Mouse (Mus musculus) urinary bladder, adult 18-20 months (tissue): ENCODE data around the gene Tob2.
A peak's percentile ranks its signal among the peaks of the same experiment; 100 is the strongest.

ENCODE experiments used
- DNase-seq, 2 experiments: peaks; one replicate each; pipeline ENCODE4 v3.0.0; 2022; ENCODE audit warnings: low spot score in 2 of 2, mixed read lengths in 2 of 2

Tob2 gene

DNA sequence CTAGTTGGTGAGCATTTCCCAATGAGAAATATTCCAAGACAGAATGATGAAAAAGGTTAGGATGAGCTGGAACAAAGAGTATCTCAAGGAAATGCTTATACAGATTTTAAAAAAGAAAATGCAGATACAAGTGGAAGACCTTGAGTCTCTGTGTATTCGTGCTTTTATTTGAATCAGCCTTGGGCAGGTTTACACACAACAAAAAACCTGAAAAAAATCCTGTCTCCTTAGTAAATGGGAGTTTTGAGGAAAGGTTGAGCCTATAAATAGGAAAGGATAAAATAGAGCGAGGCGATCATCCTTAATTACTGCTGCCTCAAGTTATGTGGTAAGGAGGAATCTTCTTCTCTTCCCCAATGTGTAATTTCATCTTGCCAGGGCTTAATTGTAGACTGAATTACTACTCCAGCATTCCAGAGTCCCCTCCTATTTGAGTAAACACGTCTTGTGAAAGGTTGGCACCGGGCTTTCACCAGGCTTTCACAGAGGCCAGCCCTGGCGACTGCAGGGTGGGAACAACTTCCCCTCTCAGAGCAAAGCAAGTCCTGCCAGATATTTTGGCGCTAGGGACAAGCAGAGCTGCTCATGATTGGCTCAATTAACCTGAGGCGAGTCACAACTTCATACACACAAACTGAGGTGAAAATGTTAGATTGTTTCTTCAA lies 2.0 kb upstream of the Tob2 start:
- peak in 1 of 2 experiments; percentile 47 for DNase-seq

- peak; percentile 79 to 83 for DNase-seq
Measured at GRCm38 (mm10) chr15:81859330-81860255, 997 bp upstream of the Tob2 start.

DNA sequence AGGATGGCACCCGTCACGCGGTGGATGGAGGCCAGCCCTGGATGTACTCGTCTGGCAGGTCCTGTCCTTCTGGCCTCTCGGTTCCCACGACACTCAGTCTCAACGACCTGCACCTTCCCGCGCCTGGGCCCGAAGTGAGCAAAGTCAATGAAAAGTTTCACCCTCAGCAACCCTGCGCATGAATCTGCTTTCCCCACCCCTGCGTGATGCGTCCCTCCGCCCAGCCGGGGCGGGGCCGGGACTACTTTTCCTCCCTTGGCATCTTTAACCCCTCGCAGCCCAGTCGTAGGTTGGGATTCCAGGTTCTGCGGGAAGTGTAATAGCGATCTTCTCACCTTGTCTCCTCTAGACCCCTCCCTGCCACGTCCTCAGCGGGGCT lies 469 bp downstream of the Tob2 start:
- DNase-seq, result peak; percentile 92 to 98

DNA sequence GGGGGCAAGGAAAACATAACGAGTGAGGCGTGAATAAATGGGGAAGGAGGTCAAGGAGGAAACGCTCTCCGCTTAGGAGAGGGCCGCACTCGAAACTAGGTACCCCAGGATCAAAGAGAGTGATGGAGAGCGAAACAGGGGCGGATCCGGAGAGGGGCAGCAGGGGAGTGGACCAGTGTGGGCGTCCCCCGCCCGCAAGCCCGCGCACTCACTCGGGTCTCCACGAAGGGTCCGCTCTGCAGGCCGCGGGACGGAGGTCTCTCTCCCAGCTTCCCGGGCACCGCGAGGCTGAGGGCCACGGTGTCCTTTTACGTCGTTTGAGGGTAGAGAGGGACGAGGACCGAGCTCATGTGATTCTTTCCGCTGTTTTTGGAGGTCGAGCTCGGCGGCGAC lies 876 bp downstream of the Tob2 start:
- DNase-seq, result no peak

DNA sequence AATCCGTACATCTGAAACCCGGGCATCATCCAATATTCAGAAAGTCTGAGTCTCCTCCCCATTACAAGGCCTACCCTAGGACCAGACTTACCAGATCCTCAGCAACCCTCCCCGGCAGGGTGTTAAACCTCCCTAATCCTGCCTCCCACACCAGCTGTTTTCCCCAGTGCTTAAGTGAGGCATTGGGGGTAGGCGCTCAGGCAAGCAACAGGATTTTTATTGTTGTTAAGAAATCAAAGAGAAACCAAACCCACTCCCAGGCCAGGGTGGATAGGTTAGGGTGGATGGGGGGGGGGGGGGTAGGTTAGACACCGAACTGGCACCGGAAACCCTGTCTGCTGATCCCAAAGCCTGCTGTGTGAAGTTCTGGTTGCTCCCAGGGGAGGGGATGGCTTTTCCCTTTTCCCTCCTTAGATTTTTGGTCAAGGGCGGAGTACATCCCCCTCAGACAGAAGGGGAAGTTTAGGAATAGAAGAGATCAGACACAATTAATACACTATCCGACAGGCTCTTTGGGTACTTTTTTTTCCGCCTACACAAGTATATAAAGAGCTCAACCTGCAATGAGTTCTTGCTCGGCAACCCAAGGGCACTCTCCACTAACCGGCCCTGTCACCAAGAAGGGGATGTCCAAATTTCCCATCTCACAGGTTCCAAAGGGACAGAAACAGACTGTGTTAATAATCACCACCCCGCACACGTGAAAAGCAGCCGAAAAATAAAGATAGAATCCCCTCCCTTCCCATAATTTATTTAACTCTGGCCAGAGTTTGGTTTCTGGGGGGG lies 1.5 kb downstream of the Tob2 start:
- no peak for DNase-seq

GRCm38 (mm10) chr15:81856030-81856790 lies 2.4 kb downstream of the Tob2 start:
- DNase-seq, result peak; percentile 61 to 79

GRCm38 (mm10) chr15:81853081-81853480 lies 5.5 kb downstream of the Tob2 start:
- DNase-seq, result no peak

- no peak for DNase-seq
Measured at GRCm38 (mm10) chr15:81852411-81853000, 6.1 kb downstream of the Tob2 start.

- DNase-seq, result no peak
Measured at GRCm38 (mm10) chr15:81851375-81851774, 7.2 kb downstream of the Tob2 start.

DNA sequence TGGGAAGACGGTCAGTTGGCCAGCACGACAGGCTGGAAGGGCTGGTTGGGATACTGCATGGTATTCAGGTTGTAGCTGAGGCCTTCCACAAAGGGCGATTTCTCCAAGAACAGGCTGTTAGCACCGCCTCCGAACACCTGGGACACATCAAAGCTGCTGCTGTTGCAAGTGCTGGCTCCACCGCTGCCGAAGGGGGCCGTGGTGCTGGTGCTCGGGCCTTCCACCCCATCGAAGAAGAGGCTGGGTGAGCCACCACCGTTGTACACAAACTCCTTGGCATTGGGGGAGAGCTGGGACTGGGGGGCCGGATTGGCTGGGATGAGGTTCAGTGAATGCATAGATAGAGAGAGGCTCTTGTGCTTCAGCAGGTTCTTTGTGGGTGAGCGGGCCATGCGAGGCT lies 7.9 kb downstream of the Tob2 start:
- no peak for DNase-seq

DNA sequence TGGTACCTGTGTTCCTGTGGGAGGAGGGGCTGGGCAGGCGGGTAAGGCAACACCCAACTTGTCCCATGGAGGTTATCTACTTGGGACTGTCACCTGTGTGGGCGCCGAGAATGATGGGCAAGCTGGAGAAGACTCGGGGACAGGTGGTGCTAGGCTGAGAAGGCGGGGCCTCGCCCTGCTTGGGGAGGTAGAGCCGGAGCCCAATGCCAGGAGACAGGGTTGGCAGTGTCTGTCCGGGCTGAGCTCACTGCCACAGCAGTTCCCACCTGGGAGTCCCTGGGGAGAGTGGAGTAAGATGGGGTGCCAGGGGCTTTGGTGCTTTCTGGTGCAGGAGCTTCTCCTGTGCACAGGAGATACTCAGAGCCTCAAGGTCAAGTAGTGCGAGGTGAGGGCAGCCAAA lies 9.5 kb downstream of the Tob2 start:
- no peak for DNase-seq

- no peak for DNase-seq
Measured at GRCm38 (mm10) chr15:81848301-81848700, 10.3 kb downstream of the Tob2 start.

DNA sequence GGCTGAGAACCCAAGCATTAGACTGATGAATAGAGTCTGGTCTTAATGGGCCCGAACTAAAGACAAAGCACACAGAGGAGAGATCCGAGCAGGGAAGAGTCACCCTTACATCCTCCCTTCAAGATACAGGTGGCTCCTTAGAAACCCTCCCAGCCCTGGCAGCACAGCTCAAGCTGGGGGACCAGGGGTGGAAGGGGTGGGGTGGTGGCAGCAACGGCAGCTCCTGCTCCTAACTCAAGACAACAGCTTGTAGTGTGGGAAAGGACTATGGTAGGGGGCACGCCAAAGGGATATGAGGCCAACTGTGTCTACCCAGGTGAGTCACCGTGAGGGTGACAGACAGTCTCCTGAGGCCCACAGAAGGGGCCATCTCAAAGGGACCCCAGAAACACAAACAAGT lies 10.7 kb downstream of the Tob2 start:
- no peak for DNase-seq

DNA sequence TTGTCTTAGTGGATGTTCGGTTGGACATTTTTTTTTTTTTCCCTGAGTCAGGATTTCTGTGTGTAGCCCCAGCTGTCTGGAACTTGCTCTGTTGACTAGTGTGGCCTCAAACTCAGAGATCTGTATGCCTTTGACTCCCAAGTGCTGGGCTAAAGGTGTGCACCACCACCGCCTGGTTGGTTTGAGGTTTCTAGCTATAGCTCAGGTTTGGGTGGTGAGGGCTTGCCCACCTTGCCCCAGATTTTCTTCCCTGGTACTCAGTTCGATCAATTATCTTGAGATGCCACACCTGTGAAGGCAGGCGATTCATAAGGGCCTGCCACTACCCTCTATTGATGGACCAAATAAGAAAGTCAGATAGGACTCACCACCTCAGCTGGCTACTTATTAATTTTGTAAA lies 11.4 kb downstream of the Tob2 start:
- DNase-seq, result no peak

DNA sequence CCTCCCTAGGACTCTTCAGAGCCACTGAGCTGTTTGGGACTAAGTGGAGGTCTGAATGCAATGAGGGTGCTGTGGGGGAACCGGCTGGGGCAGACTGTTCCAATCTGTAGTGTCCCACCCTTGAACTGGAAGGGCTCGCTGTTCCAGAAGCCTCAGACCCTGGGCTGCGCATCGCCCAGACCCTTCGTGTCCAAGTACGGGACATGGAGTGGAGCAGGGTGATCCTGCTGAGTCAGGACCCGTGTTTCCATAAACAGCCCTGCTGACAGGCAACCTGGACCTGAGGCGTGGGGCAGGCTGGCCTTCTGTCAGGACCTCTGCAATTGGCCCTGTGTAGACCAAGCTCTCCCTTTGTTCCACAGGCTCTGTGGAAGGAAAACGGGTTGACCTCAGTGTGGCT lies 11.8 kb downstream of the Tob2 start:
- DNase-seq, result no peak

- DNase-seq, result peak; percentile 44 to 67
Measured at GRCm38 (mm10) chr15:81845724-81846123, 12.9 kb downstream of the Tob2 start.

GRCm38 (mm10) chr15:81845033-81845625 lies 13.5 kb downstream of the Tob2 start:
- DNase-seq, result no peak

- no peak for DNase-seq
Measured at GRCm38 (mm10) chr15:81842275-81842674, 16.3 kb downstream of the Tob2 start.

DNA sequence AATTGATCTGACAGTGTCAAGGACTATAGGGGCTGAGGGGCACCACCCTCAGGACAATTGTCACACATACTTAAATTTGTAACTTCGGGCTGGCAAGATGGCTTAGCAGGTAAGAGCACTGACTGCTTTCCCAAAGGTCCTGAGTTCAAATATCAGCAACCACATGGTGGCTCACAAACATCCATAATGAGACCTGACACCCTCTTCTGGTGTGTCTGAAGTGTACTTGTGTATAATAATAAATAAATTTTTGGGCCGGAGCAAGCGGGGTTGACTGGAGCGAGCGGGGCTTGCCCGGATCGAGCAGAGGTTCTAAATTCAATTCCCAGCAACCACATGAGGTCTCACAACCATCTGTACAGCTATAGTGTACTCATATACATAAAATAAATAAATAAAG lies 18.3 kb downstream of the Tob2 start:
- no peak for DNase-seq

DNA sequence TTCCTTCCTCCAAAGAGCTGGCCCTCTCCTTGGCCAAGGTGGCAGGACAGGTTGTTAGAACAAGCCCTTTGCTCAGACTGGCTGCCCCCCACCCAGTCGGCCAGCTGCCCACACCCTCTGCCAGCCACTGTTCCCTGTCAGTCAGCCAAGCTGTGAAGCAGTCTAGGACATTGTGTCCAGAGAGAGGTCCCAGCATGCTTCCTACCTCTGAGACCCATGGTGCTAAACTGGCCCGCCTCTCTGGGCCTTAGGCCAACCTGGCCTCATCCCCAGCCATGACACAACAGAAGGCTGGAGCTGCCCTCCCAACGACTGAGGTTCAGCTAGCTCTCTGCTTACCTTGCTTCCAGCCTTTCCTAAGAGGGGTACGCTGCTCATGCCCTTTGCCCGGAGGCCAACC lies 19.0 kb downstream of the Tob2 start:
- peak in 1 of 2 experiments; percentile 63 for DNase-seq
